Mouse (Mus musculus) midbrain, postnatal 0 days (tissue): ENCODE data around the gene Tnip3. TPM values are rescaled to one million over a fixed set of nuclear protein-coding genes. Genes with fewer than 3 reads are reported as not detected.

ENCODE experiments used
- ATAC-seq: fragments of 200-750 bp; cut with Nextera tagmentation; 2 replicates; pipeline ENCODE4 v1.8.0; 2017; ENCODE audit warnings: moderate number of reproducible peaks, mild to moderate bottlenecking, moderate TSS enrichment, moderate library complexity; ENCODE audit not compliant: low FRiP score
- DNase-seq: peaks from one replicate; pipeline ENCODE4 v3.0.0-alpha.2; 2015; ENCODE audit warnings: low spot score
- H3K27ac ChIP-seq: fragments of 300-500 bp; sonication (generic); 2 replicates; pipeline ENCODE4 v1.5.1; 2014; ENCODE audit warnings: low read depth, mild to moderate bottlenecking, low read length, mixed read lengths
- H3K27me3 ChIP-seq: fragments of 300-500 bp; sonication (generic); 2 replicates; pipeline ENCODE4 v1.6.1; 2014; ENCODE audit warnings: low read length, control low read depth, mixed read lengths; ENCODE audit not compliant: insufficient read depth
- H3K36me3 ChIP-seq: fragments of 300-500 bp; sonication (generic); 2 replicates; pipeline ENCODE4 v1.6.1; 2014; ENCODE audit warnings: low read length, control low read depth, mixed read lengths; ENCODE audit not compliant: insufficient read depth
- H3K4me1 ChIP-seq: fragments of 300-500 bp; sonication (generic); 2 replicates; pipeline ENCODE4 v1.6.1; 2014; ENCODE audit warnings: mild to moderate bottlenecking, control low read depth, antibody characterized with exemption, low read length, mixed read lengths; ENCODE audit not compliant: insufficient read depth
- H3K4me2 ChIP-seq: fragments of 300-500 bp; sonication (generic); 2 replicates; pipeline ENCODE4 v1.6.1; 2014; ENCODE audit warnings: low read depth, mild to moderate bottlenecking, low read length, mixed read lengths; ENCODE audit not compliant: poor library complexity, severe bottlenecking
- H3K4me3 ChIP-seq: fragments of 300-500 bp; sonication (generic); 2 replicates; pipeline ENCODE4 v1.5.1; 2014; ENCODE audit warnings: low read depth, mild to moderate bottlenecking, low read length, moderate library complexity
- H3K9ac ChIP-seq: fragments of 300-500 bp; sonication (generic); replicated peaks from 2 replicates; pipeline ENCODE4 v1.6.1; 2014; ENCODE audit warnings: mild to moderate bottlenecking, low read length, moderate library complexity, mixed read lengths; ENCODE audit not compliant: poor library complexity, severe bottlenecking
- H3K9me3 ChIP-seq: fragments of 300-500 bp; sonication (generic); 2 replicates; pipeline ENCODE4 v1.6.1; 2016; ENCODE audit warnings: low read length, control low read depth
- CTCF ChIP-seq: IDR thresholded peaks from 2 replicates; pipeline ENCODE4 v1.5.1; 2016; ENCODE audit warnings: antibody characterized with exemption, mild to moderate bottlenecking
- WGBS: fragments of 180-500 bp; shearing (Covaris S2); extraction: QIAGEN DNeasy Blood & Tissue Kit; methylation state at CpG from one replicate; pipeline ENCODE4 v1.1.7; 2014; 5-methylcytosine and 5-hydroxymethylcytosine counted together
- polyA plus RNA-seq: library from polyadenylated mRNA; unstranded; fragments of >200 nt; fragmentation: Nextera tagmentation; extraction: Ambion mirVana; gene quantifications from 2 replicates; pipeline ENCODE4 v1.2.1, GENCODE M21; 2015
- total RNA-seq: library from RNA; depleted of rRNA; stranded (reverse); fragments of >200 nt; gene quantifications from 2 replicates; pipeline ENCODE4 v1.2.3, GENCODE M21; 2014; rRNA removed

Gene Tnip3
- total RNA-seq (not detected in 2 replicates), polyA plus RNA-seq (0.13 TPM in 1 of 2 replicates, not detected in the other)

DNA sequence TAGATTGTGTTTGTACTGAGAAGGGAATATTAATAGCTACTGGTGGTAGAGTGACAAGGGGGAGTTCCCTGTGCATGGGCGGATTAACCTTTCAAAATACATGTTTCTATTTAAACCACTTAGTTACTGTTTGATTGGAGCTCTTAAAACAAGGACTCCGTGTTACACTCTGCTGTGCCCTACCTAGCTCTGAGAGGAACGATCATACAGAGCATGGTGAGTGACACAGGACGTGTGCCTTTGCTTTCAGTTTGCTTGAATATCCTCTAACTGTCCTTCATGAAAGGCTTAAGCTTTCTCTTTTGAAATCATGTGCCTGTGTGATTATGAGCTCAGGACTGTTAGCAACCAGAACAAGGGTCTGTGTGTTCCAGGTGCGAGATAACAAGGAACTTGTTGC, at the start of gene Tnip3:
Gene Tnip3, plus strand, starts transcription at position 122 of the 400 bp plus-strand sequence.
- no peak within 1 kb of the TSS for H3K9ac ChIP-seq
- no peaks in the 10 kb centered on the region for H3K9me3 ChIP-seq
- H3K4me1 ChIP-seq = no peaks in the 10 kb centered on the region
- DNase-seq = no peak
- WGBS = 91% methylated on average over 5 of the region's 5 CpGs
- ATAC-seq = no peak
- no peak within 1 kb of the TSS for H3K27ac ChIP-seq
- no peak for TF ChIP-seq CTCF
- no peak within 1 kb of the TSS for H3K4me3 ChIP-seq
- no peaks in the 10 kb centered on the region for H3K36me3 ChIP-seq
- H3K27me3 ChIP-seq = no peaks in the 10 kb centered on the region
- H3K4me2 ChIP-seq = no peak within 1 kb of the TSS

- H3K27me3 ChIP-seq = no peaks in the 10 kb centered on the region
- no peak for DNase-seq
- no peak for ATAC-seq
- no peak overlapping the region for H3K4me3 ChIP-seq
- H3K4me2 ChIP-seq = no peak overlapping the region
- H3K9me3 ChIP-seq = no peaks in the 10 kb centered on the region
- TF ChIP-seq CTCF = no peak
- H3K27ac ChIP-seq = no peak overlapping the region
- no peaks in the 10 kb centered on the region for H3K4me1 ChIP-seq
- no peaks in the 10 kb centered on the region for H3K36me3 ChIP-seq
- no peak overlapping the region for H3K9ac ChIP-seq
These were observed 26.3 kb upstream of the Tnip3 start for GRCm38 (mm10) chr6:65498786-65499185.

- ATAC-seq (no peak), DNase-seq (peak; percentile 80)
- WGBS = 45% methylated on average over 4 of the region's 4 CpGs
- H3K4me1 ChIP-seq = no peaks in the 10 kb centered on the region
- no peaks in the 10 kb centered on the region for H3K36me3 ChIP-seq
- no peak overlapping the region for H3K4me2 ChIP-seq
- no peaks in the 10 kb centered on the region for H3K9me3 ChIP-seq
- no peak overlapping the region for H3K9ac ChIP-seq
- no peaks in the 10 kb centered on the region for H3K27me3 ChIP-seq
- no peak overlapping the region for H3K4me3 ChIP-seq
- peak; percentile 86 for TF ChIP-seq CTCF
- no peak overlapping the region for H3K27ac ChIP-seq
These were observed 15.0 kb upstream of the Tnip3 start for GRCm38 (mm10) chr6:65510051-65510669.

- no peaks in the 10 kb centered on the region for H3K27me3 ChIP-seq
- H3K27ac ChIP-seq = no peak overlapping the region
- no peaks in the 10 kb centered on the region for H3K9me3 ChIP-seq
- no peak overlapping the region for H3K4me3 ChIP-seq
- no peak for TF ChIP-seq CTCF
- no peaks in the 10 kb centered on the region for H3K36me3 ChIP-seq
- H3K9ac ChIP-seq = no peak overlapping the region
- H3K4me1 ChIP-seq = no peaks in the 10 kb centered on the region
- no peak overlapping the region for H3K4me2 ChIP-seq
- DNase-seq (no peak), ATAC-seq (no peak)
- 95% methylated on average over 3 of the region's 3 CpGs for WGBS
These were observed 11.3 kb upstream of the Tnip3 start for GRCm38 (mm10) chr6:65513813-65514212.

GRCm38 (mm10) chr6:65516759-65517158, 8.4 kb upstream of the Tnip3 start:
- Histone ChIP-seq H3K4me3 (no peak overlapping the region), H3K9ac (no peak overlapping the region), H3K4me1 (no peaks in the 10 kb centered on the region), H3K36me3 (no peaks in the 10 kb centered on the region), H3K4me2 (no peak overlapping the region), H3K9me3 (no peaks in the 10 kb centered on the region), H3K27ac (no peak overlapping the region), H3K27me3 (no peaks in the 10 kb centered on the region)
- ATAC-seq (no peak), DNase-seq (no peak)
- TF ChIP-seq CTCF = no peak
- 93% methylated on average over 8 of the region's 8 CpGs for WGBS

GRCm38 (mm10) chr6:65520821-65521220, 4.3 kb upstream of the Tnip3 start:
- no peak for DNase-seq
- ATAC-seq = no peak
- Histone ChIP-seq H3K36me3 (no peaks in the 10 kb centered on the region), H3K9ac (no peak overlapping the region), H3K9me3 (no peaks in the 10 kb centered on the region), H3K4me2 (no peak overlapping the region), H3K4me1 (no peaks in the 10 kb centered on the region), H3K27me3 (no peaks in the 10 kb centered on the region), H3K27ac (no peak overlapping the region), H3K4me3 (no peak overlapping the region)
- TF ChIP-seq CTCF = no peak
- 57% methylated on average over 3 of the region's 3 CpGs for WGBS
